Mouse (Mus musculus): ENCODE measurements around the gene Gm17387.
A peak's percentile ranks its signal among the peaks of the same experiment; 100 is the strongest.

The Gm17387 gene

GRCm38 (mm10) chr7:141047581-141048225, 18.8 kb downstream of the Gm17387 start:
- no peak for DNase-seq (ENCODE audit: low read depth in 2 of 2, low spot score in 2 of 2)

GRCm38 (mm10) chr7:141048226-141049218, 19.6 kb downstream of the Gm17387 start:
- DNase-seq (ENCODE audit: low read depth in 2 of 2, low spot score in 2 of 2) = peak; percentile 82 to 85

DNA sequence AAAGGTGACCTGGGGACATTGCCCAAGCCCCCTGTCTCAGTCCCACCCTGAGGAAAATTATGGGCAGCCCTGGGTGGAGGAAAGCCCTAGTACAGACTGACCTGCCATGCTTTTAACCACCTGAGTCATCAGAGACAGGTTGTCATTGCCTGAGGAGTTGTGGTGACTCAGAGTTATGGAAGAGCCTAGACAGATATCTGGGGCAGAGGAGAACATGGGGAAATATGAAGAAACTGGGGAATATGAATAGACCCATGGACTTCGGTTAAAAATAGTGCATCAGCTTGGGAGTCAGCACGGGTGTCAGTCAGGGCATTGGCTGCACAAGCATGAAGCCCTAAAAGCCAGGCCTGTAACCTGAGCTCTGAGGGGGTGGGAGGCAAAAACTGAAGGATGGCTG, 20.4 kb downstream of the Gm17387 start:
- no peak for DNase-seq (ENCODE audit: low read depth in 2 of 2, low spot score in 2 of 2)

GRCm38 (mm10) chr7:141051060-141051685, 22.2 kb downstream of the Gm17387 start:
- DNase-seq (ENCODE audit: low read depth in 2 of 2, low spot score in 2 of 2) = no peak

DNA sequence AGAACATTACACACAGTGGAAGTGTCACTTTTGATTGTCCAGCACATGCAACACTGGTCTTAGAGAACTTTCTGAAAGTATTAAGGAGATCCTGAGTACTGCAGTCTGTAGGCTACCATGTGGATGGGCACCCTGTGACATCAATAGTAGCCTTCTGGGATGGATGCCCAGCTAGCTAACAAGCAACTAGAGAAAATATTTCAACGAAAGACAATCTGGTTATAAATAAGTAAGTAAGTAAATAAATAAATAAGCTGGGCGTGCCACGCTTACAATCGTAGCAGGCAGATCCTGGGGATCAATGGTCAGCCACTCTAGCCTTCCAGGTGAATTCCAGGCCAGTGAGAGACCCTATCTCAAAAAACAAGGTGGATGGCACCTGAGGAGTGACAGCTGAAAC, 23.1 kb downstream of the Gm17387 start:
- no peak for DNase-seq (ENCODE audit: low read depth in 2 of 2, low spot score in 2 of 2)

DNA sequence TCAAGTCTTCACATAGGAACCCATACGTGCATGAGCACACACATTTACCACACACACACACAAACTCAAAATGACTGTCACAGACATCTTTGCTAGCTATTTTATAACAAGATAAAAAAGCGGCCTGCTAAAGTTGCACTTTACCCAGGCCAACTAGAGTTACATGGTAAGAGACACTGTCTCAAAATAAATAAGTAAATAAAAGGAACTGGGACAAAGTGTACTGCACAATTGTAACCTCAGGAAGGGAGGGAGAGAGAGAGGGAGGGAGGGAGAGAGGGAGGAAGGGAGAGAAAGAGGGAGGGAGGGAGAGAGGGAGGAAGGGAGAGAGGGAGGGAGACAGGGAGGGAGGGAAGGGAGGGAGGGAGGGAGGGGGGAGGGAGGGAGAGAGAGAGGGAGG, 23.5 kb downstream of the Gm17387 start:
- DNase-seq (ENCODE audit: low read depth in 2 of 2, low spot score in 2 of 2) = no peak

DNA sequence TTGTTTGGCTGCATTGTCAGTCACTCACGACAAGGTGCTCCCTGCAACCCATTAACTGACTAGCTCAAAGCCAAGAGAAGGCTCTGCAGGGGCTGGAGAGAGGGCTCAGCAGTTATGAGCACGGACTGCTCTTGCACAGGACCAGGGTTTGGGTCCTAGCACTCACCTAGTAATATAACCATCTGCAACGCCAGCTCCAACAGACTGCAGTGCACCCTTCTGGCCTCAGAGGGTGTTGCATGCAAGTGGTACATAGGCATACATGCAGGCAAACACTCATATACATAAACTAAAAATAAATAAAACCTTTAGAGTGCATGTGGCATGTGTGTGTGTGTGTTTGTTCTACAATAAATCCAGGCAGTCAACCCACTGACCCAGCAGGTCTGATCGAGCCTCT, 26.9 kb downstream of the Gm17387 start:
- DNase-seq (ENCODE audit: low read depth in 2 of 2, low spot score in 2 of 2) = no peak

GRCm38 (mm10) chr7:141056976-141057375, 28.0 kb downstream of the Gm17387 start:
- no peak for DNase-seq (ENCODE audit: low read depth in 2 of 2, low spot score in 2 of 2)

DNA sequence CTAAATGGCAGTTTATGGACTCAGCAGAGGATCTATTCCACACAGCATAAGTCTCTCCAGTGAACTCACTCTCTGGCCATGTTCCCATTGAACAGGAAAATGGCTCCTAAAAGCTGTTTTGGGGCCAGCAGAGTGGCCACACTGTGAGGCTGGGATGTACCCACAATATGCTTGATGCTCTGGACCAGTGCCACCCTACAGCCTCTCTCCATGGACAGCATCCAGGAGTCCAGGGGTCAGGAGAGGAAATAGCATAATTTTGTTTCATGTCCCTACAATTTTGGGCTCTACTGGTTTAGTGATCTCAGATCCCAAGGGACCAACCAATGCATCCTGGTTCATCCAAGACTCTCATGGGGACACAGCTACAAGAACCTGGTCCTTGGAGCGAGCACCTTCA, 28.6 kb downstream of the Gm17387 start:
- no peak for DNase-seq (ENCODE audit: low read depth in 2 of 2, low spot score in 2 of 2)

- peak in 1 of 2 experiments; percentile 38 for DNase-seq (ENCODE audit: low read depth in 2 of 2, low spot score in 2 of 2)
Measured at GRCm38 (mm10) chr7:141058601-141059341, 29.8 kb downstream of the Gm17387 start.

GRCm38 (mm10) chr7:141059929-141060328, 31.0 kb downstream of the Gm17387 start:
- no peak for DNase-seq (ENCODE audit: low read depth in 2 of 2, low spot score in 2 of 2)

GRCm38 (mm10) chr7:141060426-141061242, 31.7 kb downstream of the Gm17387 start, which contains the start of gene B4galnt4:
B4galnt4 (plus strand) TSS chr7:141061104.
- DNase-seq (ENCODE audit: low read depth in 2 of 2, low spot score in 2 of 2) = no peak

DNA sequence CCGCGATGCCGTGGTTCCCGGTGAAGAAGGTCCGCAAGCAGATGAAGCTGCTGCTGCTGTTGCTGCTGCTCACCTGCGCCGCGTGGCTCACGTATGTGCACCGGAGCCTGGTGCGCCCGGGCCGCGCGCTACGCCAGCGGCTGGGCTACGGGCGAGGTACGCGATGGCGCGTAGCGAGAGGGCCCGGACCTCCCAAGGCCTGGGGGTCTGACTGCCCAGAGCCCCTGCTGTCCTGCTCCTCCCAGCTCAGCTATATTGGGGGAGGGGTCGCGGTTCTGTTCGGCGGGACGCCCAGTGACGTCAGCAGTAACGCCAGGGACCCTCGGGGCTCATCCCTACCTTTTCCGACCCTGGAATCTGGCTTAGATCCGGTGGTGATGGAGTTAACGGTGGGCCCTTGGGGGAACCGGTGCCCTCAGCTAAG, 32.4 kb downstream of the Gm17387 start:
- DNase-seq (ENCODE audit: low read depth in 2 of 2, low spot score in 2 of 2) = no peak

DNA sequence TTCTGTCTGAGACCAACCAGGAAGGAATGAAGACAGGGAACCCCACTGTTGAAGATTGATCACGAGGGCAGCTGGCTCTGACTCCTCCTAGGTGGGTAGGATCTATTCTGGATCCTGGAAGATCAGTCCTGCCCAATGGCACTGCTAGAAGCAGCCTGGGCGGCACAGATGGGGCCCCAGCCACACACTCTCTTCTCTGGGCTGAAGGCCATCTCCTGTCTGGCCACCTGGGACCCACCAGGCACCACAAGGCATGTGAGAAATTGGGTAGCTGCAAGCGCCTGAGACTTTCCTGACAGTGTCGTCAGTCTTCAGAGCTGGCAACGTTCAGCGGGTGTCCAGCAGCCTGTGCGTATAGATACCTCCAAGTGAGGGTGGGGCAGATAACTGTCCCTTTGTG, 33.6 kb downstream of the Gm17387 start:
- no peak for DNase-seq (ENCODE audit: low read depth in 2 of 2, low spot score in 2 of 2)

- no peak for DNase-seq (ENCODE audit: low read depth in 2 of 2, low spot score in 2 of 2)
Measured at GRCm38 (mm10) chr7:141063353-141063752, 34.4 kb downstream of the Gm17387 start.

GRCm38 (mm10) chr7:141064175-141064574, 35.2 kb downstream of the Gm17387 start:
- DNase-seq (ENCODE audit: low read depth in 2 of 2, low spot score in 2 of 2) = peak in 1 of 2 experiments; percentile 40

DNA sequence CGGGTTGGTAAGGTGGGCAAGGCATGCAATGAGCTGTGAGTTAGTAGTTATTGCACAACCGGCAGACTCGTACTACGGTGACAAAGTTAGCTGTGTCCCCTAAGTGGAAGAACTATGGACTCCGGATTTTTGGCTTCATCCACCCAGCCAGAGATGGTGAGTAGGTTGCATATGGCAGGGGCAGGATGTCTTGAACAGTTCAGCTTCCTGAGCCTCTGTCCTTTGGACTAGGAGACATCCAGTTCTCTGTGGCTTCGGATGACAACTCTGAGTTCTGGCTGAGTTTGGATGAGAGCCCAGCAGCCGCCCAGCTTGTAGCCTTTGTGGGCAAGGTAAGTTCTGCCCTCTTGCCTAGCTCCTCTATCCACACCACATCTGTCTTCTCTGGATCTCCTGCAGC, 35.6 kb downstream of the Gm17387 start:
- no peak for DNase-seq (ENCODE audit: low read depth in 2 of 2, low spot score in 2 of 2)

GRCm38 (mm10) chr7:141068351-141068750, 39.4 kb downstream of the Gm17387 start:
- DNase-seq (ENCODE audit: low read depth in 2 of 2, low spot score in 2 of 2) = no peak

GRCm38 (mm10) chr7:141070058-141070862, 41.3 kb downstream of the Gm17387 start:
- peak; percentile 56 to 70 for DNase-seq (ENCODE audit: low read depth in 2 of 2, low spot score in 2 of 2)
